Mouse (Mus musculus) adrenal gland, postnatal 0 days (tissue): ENCODE results near the gene Ccno. TPM values are rescaled to one million over a fixed set of nuclear protein-coding genes. Genes with fewer than 3 reads are reported as not detected.

ENCODE experiments used
- microRNA-seq: library from miRNA; unstranded; fragments of <30 nt; microRNA quantifications from one replicate; pipeline ENCODE4, GENCODE M21; 2016; ENCODE audit warnings: borderline replicate concordance; ENCODE audit not compliant: insufficient number of aligned reads
- polyA plus RNA-seq: library from polyadenylated mRNA; unstranded; fragments of >200 nt; fragmentation: Nextera tagmentation; extraction: Ambion mirVana; gene quantifications from 2 replicates; pipeline ENCODE4 v1.2.1, GENCODE M21; 2015

Ccno gene
- 0.60 and 1.8 TPM in 2 replicates for polyA plus RNA-seq

DNA sequence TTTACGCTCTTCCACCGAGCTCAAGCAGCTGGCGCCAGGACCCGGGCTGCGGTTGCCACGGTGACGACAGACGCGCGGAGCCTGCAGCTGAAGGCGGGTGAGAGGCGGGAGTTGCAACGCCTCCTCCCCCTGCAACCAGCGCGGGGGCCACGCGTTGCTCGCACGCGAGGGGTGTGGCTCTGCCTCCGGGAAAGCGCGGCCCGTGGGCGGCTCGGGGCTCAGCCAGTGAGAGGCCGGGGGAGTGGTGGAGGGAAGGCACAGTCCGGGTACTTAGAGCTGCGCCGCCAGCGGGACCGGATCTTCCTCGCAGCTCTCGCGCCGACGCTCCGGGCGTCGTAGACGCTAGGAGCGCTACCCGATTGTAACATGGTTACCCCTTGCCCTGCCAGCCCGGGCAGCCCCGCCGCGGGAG, at the start of gene Ccno:
TSS of gene Ccno (plus strand) at position 271 of the 412 bp plus-strand sequence.

DNA sequence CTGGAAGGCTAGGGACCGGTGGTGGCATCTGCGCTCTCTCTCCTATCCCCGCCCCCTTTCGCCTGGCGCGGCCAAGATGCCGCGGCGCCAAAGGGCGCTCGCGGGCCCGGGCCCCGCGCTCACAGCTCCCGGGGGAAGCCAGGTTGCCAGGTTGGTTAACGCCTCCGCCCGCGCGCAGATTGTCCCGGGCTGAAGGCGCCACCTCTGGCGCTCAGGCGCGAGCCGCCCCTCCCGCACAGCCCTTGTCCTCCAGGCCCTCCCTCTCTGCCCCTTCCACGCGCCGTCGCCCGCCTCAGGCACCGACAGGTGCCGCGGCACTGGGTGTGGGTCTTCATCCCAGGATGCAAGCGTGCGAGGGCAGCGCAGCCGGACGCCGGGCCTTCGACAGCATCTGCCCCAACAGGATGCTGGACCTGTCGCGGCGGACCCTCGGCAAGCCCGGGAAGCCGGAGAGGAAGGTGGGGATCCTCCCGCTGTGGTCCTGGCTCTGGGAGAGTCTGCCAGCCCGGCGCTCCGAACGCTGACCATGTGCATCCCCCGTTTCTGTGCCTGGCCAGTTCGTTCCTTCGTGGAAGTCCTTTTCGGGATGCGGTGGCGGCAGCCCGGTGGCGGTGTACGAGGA, 6.0 kb downstream of the Ccno start, which contains the start of gene Mcidas:
TSS of gene Mcidas (plus strand) at position 315 of the 622 bp plus-strand sequence.

DNA sequence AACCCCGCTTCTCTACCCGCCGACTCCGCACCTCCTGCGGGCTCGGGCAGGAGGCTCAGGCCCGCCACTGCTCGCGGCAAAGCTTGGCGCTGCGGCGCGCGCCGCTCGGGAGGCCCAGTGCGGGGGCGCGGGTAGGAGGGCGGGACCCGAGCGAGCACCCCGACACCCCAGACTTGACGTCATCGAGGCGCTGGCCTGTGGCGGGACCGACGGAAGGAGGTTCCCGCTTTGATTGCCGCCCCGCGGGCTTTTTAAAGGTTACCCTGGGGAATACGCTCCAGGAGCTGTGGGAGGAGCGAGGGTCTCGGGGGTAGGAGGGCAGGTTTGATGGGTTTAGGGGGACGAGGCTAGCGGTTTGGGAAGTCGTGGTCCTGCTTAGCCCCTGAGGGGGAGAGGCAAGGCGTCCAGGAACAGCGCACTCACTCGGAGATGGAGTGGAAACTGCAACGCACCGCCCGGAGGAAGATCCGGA, 47.4 kb downstream of the Ccno start, which contains the start of gene Cdc20b:
TSS of gene Cdc20b (plus strand) at position 162 of the 472 bp plus-strand sequence.

Small RNA genes lying within 50 kb of the gene (microRNA-seq; reads per million reads assigned to microRNA genes)
- gene Mir449a = 88.6 reads per million, percentile 42 among the genes with 10 or more reads in this experiment
- not detected for gene Mir449b
- gene Mir449c = not detected

Other genes with a start within 250 kb of the Ccno start
- gene Plpp1, start 187.0 kb upstream of the Ccno start, polyA plus RNA-seq = 253 and 443 TPM in 2 replicates
- gene Mtrex, start 60.4 kb upstream of the Ccno start, polyA plus RNA-seq = 36.2 and 49.1 TPM in 2 replicates
- 9.1 and 15.8 TPM in 2 replicates for gene Dhx29, start 60.3 kb upstream of the Ccno start, polyA plus RNA-seq
- not detected in 2 replicates for gene Mcidas, start 6.0 kb downstream of the Ccno start, polyA plus RNA-seq
- gene Cdc20b, start 47.3 kb downstream of the Ccno start, polyA plus RNA-seq = 0.11 TPM in 1 of 2 replicates, not detected in the other
- 234 and 411 TPM in 2 replicates for gene Gpx8, start 58.6 kb downstream of the Ccno start, polyA plus RNA-seq
- 6.8 and 10.1 TPM in 2 replicates for gene Gzma, start 113.2 kb downstream of the Ccno start, polyA plus RNA-seq
- 3.9 and 16.0 TPM in 2 replicates for gene Esm1, start 221.9 kb downstream of the Ccno start, polyA plus RNA-seq
- gene Gzmk, start 238.1 kb downstream of the Ccno start, polyA plus RNA-seq = not detected in 2 replicates